Mouse (Mus musculus) forebrain, embryonic 15.5 days (tissue): Measurements from ENCODE around the gene Rpia. TPM values are rescaled to one million over a fixed set of nuclear protein-coding genes. Genes with fewer than 3 reads are reported as not detected.
"Not testable (repeated sequence)": the region's sequence is repeated elsewhere in the genome, so short reads cannot be mapped to it uniquely, and the experiment has no call there.

Experiments
- ATAC-seq: fragments of 200-750 bp; cut with Nextera tagmentation; replicated peaks from 2 replicates; pipeline ENCODE4 v1.8.0; 2017; ENCODE audit warnings: mild to moderate bottlenecking, moderate TSS enrichment, moderate library complexity
- H3K27ac ChIP-seq: fragments of 300-500 bp; sonication (generic); replicated peaks from 2 replicates; pipeline ENCODE4 v1.5.1; 2015; ENCODE audit warnings: mild to moderate bottlenecking, inconsistent platforms
- H3K27me3 ChIP-seq: fragments of 300-500 bp; sonication (generic); 2 replicates; pipeline ENCODE4 v1.6.1; 2015; ENCODE audit warnings: inconsistent platforms
- H3K36me3 ChIP-seq: fragments of 300-500 bp; sonication (generic); 2 replicates; pipeline ENCODE4 v1.6.1; 2015; ENCODE audit warnings: mild to moderate bottlenecking, inconsistent platforms
- H3K4me1 ChIP-seq: fragments of 300-500 bp; sonication (generic); 2 replicates; pipeline ENCODE4 v1.6.1; 2015; ENCODE audit warnings: inconsistent platforms
- H3K4me2 ChIP-seq: fragments of 300-500 bp; sonication (generic); replicated peaks from 2 replicates; pipeline ENCODE4 v1.6.1; 2015; ENCODE audit warnings: mild to moderate bottlenecking, inconsistent platforms
- H3K4me3 ChIP-seq: fragments of 300-500 bp; sonication (generic); 2 replicates; pipeline ENCODE4 v1.5.1; 2015; ENCODE audit warnings: mild to moderate bottlenecking, inconsistent platforms
- H3K9ac ChIP-seq: fragments of 300-500 bp; sonication (generic); replicated peaks from 2 replicates; pipeline ENCODE4 v1.6.1; 2015; ENCODE audit warnings: mild to moderate bottlenecking, inconsistent platforms
- H3K9me3 ChIP-seq: fragments of 300-500 bp; sonication (generic); 2 replicates; pipeline ENCODE4 v1.6.1; 2016; ENCODE audit warnings: inconsistent platforms
- WGBS: fragments of 180-500 bp; shearing (Covaris S2); methylation state at CpG from one replicate; pipeline ENCODE4 v1.1.7; 2015; ENCODE audit warnings: mixed read lengths; 5-methylcytosine and 5-hydroxymethylcytosine counted together
- polyA plus RNA-seq: library from polyadenylated mRNA; unstranded; fragments of >200 nt; fragmentation: Nextera tagmentation; extraction: Ambion mirVana; gene quantifications from 2 replicates; pipeline ENCODE4 v1.2.1, GENCODE M21; 2015

Rpia gene
- polyA plus RNA-seq = 3.4 and 3.6 TPM in 2 replicates

DNA sequence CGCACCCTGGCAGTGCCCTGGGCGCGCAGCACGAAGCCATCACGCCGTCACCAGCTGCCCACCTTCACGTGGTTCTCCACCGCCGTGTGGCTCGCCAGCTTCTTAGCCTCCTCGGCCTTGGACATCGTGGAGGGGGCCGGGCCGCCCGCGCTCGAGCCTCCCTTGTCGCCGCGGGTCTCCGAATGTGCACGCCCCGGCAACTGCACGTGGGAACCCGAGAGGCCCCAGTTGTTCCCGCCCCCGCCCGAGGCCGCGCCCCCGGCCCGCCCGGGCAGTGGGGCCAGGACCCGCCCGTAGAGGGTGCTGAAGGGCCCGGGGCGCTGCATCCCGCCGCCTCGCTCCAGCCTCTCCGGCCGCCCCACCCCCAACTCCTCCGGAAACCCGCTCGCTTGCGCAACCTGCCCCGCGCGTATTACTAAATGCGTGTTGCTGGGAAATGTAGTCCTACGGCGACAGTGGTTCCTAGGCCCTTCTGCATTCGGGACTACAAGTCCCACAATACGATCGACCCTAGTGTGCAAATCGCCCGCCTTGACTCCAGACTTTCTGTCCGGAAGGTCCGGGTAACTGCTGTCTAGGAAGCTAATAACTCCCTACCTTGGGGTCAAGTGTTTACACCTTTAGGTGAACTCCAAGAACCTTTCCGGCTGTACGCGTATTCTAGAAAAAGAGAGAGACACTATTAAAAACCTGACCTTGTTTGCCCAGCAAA, at the start of gene Rpia:
Rpia (minus strand) TSS at position 409 of the 712 bp plus-strand sequence.
- Histone ChIP-seq H3K27ac (peak within 1 kb of the TSS; percentile 70), H3K4me2 (peak within 1 kb of the TSS; percentile 83), H3K9me3 (no peaks in the 10 kb centered on the region), H3K9ac (peak within 1 kb of the TSS; percentile 76), H3K36me3 (peaks cover 3% of the 10 kb centered on the region; the same call in 1 of the 2 replicates), H3K4me3 (peak within 1 kb of the TSS; percentile 72), H3K4me1 (peaks cover 22% of the 10 kb centered on the region), H3K27me3 (no peaks in the 10 kb centered on the region)
- ATAC-seq = peak; percentile 99
- under 1% methylated on average over 62 of the region's 62 CpGs for WGBS

DNA sequence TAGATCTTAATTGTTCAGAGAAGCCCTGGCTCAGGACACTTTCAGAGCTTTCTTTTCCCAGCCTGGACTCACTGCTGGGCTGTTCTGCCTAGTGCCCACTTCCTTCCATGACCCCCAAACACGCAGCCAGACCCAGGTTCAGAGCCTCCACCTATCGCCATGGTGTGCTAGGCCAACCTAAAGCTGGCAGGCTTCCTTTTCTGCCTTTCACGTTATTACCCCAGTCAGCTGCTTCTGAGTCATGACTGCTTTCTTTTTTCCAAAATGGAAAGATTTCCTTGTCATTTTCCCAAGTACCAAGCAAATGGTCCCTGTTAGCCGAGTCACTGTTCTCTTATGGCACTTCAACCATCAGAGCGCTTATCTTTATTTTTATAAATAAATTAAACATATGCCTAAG, 48.2 kb upstream of the Rpia start:
- Histone ChIP-seq H3K9ac (no peak overlapping the region), H3K4me3 (no peak overlapping the region), H3K36me3 (no peaks in the 10 kb centered on the region), H3K4me1 (peaks cover 9% of the 10 kb centered on the region), H3K27me3 (no peaks in the 10 kb centered on the region), H3K27ac (no peak overlapping the region), H3K9me3 (no peaks in the 10 kb centered on the region), H3K4me2 (no peak overlapping the region)
- ATAC-seq = no peak
- WGBS = 58% methylated on average over 5 of the region's 5 CpGs

DNA sequence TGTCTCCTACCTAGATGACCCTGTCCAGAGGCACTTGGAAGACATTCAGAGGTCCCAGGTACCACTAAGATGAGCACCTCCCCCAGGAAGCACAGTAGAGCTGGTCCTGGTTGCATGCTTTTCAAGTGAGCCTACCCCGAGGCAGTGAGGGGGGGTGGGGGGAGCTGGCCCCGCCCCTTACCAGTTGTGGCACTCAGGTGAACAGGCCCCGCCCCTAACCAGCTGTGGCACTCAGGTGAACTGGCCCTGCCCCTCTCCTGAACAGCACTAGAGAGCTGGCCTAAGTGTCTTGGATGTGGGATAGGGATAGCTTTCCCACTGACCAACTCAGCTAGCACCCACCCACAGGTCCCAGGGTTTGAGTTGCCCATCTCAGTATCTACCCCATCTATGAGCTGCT, 46.5 kb upstream of the Rpia start:
- no peak overlapping the region for H3K4me2 ChIP-seq
- no peaks in the 10 kb centered on the region for H3K36me3 ChIP-seq
- no peaks in the 10 kb centered on the region for H3K9me3 ChIP-seq
- no peak overlapping the region for H3K9ac ChIP-seq
- WGBS = 72% methylated on average over 3 of the region's 3 CpGs
- H3K4me1 ChIP-seq = peaks cover 6% of the 10 kb centered on the region
- no peaks in the 10 kb centered on the region for H3K27me3 ChIP-seq
- H3K27ac ChIP-seq = no peak overlapping the region
- H3K4me3 ChIP-seq = no peak overlapping the region
- ATAC-seq = no peak

DNA sequence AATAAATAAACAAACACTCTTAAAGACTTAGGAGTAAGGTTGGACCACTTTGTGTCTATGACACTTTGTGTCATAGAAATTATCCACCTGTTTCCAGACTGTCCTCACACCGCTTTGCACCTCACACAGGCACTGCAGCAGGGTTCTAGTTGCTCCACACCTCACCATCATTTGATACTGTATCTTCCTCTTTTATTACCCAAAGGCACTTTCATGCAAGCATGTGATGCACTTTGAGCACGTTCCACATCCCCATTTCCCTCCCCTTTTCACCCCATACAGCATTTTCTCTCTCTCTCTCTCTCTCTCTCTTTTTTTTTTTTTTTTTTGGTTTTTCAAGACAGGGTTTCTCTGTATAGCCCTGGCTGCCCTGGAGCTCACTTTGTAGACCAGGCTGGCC, 45.3 kb upstream of the Rpia start:
- H3K9me3 ChIP-seq = no peaks in the 10 kb centered on the region
- H3K27me3 ChIP-seq = no peaks in the 10 kb centered on the region
- no peak overlapping the region for H3K27ac ChIP-seq
- ATAC-seq = no peak
- no peaks in the 10 kb centered on the region for H3K36me3 ChIP-seq
- no peak overlapping the region for H3K9ac ChIP-seq
- H3K4me3 ChIP-seq = no peak overlapping the region
- no peak overlapping the region for H3K4me2 ChIP-seq
- H3K4me1 ChIP-seq = no peaks in the 10 kb centered on the region
- 86% methylated on average over 2 of the region's 2 CpGs for WGBS

DNA sequence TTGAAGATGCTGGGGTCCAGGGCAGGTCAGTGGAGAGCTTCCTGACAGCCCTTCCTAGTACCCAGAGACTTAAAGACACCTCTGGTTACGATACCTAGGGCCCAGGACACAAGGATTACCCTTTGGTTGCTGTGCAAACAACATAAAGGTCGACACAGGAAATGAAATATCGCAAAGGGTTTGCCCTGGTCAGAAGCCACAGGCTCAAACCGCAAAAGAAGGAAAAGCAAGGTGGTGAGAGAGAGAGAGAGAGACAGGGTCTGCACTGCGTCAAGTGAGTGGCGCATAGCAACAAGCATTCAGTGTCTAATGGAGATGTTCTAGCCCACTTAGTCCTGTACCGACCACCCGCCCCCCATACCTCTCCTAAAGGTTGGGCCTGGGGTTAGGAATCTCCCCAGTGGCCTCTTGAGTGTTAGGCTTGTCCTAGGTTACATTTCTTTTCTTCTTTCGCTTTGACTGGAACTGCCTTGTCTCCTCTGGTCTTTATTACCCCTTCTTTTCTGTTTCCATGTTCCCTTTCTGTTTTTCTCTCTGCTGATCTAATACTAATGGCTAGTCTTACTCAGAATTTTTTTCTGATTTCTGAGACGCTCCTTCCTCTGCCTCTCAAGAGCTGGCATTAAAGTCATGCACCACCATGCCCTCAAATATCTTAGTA, 39.3 kb upstream of the Rpia start:
- H3K4me2 ChIP-seq = no peak overlapping the region
- 89% methylated on average over 10 of the region's 10 CpGs for WGBS
- ATAC-seq = no peak
- no peak overlapping the region for H3K9ac ChIP-seq
- no peaks in the 10 kb centered on the region for H3K9me3 ChIP-seq
- H3K27ac ChIP-seq = no peak overlapping the region
- H3K4me1 ChIP-seq = no peaks in the 10 kb centered on the region
- no peaks in the 10 kb centered on the region for H3K36me3 ChIP-seq
- no peak overlapping the region for H3K4me3 ChIP-seq
- H3K27me3 ChIP-seq = no peaks in the 10 kb centered on the region

DNA sequence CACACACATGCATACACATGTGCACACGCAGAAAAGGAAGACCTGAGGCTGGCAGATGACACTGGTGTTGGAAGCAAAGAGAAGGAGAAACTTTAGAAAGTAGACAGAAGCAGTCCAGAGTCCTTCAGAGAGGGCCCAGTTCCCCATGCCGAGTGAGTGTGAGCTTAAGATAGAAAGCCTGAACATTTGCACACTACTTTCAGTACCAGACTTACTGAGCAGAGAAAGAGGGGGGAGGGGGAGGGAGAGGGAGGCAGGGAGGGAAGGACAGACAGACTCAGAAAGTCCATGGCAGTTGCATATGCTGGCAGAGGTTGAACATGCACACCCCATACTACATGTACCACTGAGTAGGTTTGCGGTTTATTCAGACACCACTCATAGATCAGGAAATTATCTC, 38.5 kb upstream of the Rpia start:
- no peaks in the 10 kb centered on the region for H3K4me1 ChIP-seq
- H3K4me3 ChIP-seq = no peak overlapping the region
- H3K27me3 ChIP-seq = no peaks in the 10 kb centered on the region
- no peak overlapping the region for H3K4me2 ChIP-seq
- 80% methylated on average over 3 of the region's 3 CpGs for WGBS
- no peak overlapping the region for H3K9ac ChIP-seq
- H3K27ac ChIP-seq = no peak overlapping the region
- H3K9me3 ChIP-seq = no peaks in the 10 kb centered on the region
- ATAC-seq = no peak
- no peaks in the 10 kb centered on the region for H3K36me3 ChIP-seq

DNA sequence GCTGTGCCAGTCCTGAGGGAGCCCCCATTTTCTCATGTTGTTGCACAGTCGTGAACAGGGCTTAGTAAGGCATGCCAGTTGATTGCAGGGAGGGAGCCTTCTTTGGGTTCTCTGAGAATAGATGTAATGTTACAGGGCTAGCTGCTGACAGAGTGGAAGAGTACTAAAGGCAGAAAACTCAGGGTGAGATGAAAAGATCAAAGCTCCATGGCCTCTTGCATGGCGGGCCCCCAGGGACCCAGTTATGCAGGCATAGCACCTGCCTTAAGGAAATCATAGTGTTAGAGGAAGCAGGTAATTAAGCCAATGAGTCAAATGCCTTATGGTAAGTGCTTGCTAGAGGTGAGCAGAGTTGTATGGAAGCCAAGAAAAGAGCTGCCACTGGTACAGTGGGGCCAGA, 37.4 kb upstream of the Rpia start:
- Histone ChIP-seq H3K4me2 (no peak overlapping the region), H3K27ac (no peak overlapping the region), H3K9me3 (no peaks in the 10 kb centered on the region), H3K27me3 (no peaks in the 10 kb centered on the region), H3K4me3 (no peak overlapping the region), H3K9ac (no peak overlapping the region), H3K4me1 (0 out of 2 replicates have a peak, but pooled peaks cover 2% of the 10 kb centered on the region), H3K36me3 (no peaks in the 10 kb centered on the region)
- ATAC-seq = no peak
- WGBS = 72% methylated on average over 2 of the region's 2 CpGs

DNA sequence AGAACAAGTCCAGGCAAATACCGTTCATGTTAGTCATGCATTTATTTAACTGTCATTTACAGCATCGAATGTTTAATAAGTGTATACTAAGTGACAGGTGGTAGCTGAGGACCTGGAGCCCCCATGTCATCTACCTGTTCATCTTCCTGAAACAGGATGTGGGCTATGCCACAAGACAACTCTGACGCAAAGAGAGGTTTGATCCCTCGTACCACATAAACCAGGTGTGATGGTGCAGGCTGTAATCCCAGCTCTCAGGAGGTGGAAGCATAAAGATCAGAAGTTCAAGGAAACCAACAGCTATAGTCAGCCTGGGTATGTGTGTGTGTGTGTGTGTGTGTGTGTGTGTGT, 32.9 kb upstream of the Rpia start:
- Histone ChIP-seq H3K27me3 (no peaks in the 10 kb centered on the region), H3K4me3 (peak overlapping the region; percentile 44), H3K9me3 (no peaks in the 10 kb centered on the region), H3K27ac (no peak overlapping the region), H3K9ac (no peak overlapping the region; the same call in 1 of the 2 replicates), H3K4me2 (peak overlapping the region; percentile 63), H3K4me1 (peaks cover 8% of the 10 kb centered on the region), H3K36me3 (no peaks in the 10 kb centered on the region)
- 0 out of 2 replicates have a peak, but pooled peaks have one; percentile 11 for ATAC-seq
- WGBS = 48% methylated on average over 4 of the region's 4 CpGs

DNA sequence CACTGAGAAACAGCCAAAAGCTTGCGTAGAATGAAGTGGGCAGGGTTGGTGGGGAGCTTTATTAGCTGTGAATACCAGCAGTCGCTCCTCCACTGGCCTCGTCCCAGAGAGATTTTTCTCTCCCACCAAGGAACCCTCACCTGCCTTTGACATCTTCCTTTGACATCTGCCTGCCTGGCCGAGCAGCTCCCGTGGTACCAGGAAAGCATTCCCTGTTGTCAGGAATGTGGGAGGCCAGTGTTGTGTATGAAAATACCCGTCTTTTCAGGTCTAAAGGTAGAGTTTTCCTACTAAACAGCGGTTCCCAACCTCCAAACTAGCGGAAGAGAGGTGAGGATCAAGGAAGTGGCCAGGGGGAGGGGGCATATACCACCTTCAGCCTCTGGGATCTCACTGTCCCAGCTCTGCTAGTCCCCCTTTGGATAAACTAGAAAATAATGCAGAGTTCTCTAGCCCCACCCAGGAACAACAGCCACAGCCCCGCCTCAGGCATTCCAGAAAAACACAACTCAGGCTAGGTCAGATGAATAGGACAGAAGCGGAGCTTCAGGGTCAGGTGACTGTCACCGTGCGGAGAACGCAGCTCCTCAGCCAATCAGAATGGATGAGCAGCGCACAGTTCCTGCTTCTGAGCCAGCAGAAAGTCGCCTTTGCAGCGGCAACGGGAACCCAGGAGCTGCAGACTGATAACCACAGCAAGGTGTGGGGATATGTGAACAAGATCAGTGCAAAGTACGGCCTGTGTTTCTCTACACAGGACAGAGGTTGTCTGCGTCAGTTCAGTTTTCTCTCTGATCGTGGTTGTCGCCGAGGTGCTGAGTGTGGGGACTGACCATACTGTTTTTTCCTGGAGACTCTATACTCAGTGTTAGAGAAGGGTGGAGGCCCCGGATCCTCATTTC, 32.3 kb upstream of the Rpia start:
- H3K4me2 ChIP-seq = peak overlapping the region; percentile 63
- H3K36me3 ChIP-seq = no peaks in the 10 kb centered on the region
- no peak overlapping the region for H3K27ac ChIP-seq
- no peaks in the 10 kb centered on the region for H3K27me3 ChIP-seq
- H3K4me3 ChIP-seq = peak overlapping the region; percentile 44
- ATAC-seq = peak; percentile 96
- 9% methylated on average over 23 of the region's 23 CpGs for WGBS
- peaks cover 8% of the 10 kb centered on the region for H3K4me1 ChIP-seq
- no peaks in the 10 kb centered on the region for H3K9me3 ChIP-seq
- H3K9ac ChIP-seq = peak overlapping the region; percentile 45

DNA sequence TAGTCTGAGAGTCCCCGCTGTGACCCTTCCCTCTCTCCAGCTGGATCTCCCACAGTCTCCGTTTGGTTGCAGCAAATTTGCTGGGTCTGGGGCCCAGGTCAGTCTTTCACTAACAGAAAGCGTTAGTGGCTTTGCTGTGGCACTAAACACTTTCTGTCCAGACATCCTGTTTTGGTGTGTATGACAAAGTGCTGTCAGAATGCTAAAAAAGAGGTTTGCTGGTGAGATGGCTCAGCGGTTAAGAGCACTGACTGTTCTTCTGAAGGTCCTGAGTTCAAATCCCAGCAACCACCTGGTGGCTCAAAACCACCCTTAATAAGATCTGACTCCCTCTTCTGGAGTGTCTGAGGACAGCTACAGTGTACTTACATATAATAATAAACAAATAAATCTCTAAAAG, 31.2 kb upstream of the Rpia start:
- not testable (repeated sequence) for H3K36me3 ChIP-seq, H3K4me2 ChIP-seq, H3K27ac ChIP-seq, H3K9me3 ChIP-seq, H3K27me3 ChIP-seq, ATAC-seq, H3K4me1 ChIP-seq, H3K4me3 ChIP-seq, H3K9ac ChIP-seq
- WGBS = 67% methylated on average over 4 of the region's 4 CpGs

DNA sequence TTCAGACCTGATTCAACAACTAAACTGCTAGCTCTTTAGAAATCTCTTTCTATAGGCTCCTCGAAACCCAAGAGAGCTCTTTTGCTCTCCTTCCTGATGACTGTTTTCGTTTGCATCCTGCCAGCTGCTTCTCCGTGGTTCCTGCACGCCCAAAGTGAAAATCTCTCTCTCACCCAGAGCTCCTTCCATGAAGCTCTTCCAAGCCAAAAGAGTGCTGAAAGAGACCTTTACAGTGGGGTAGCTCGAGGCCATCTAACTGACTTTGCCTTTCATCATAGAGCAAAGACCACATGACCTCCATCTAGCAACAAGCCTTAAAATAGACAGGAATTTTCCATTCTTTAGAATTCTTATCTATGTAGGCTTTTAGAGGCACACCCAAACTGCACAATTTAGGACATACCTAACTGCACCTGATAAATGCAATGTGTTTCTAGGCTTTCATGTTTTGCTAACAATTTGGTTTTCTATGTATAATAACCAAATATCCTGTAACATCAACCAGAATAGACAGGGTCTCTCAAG, 30.4 kb upstream of the Rpia start:
- Histone ChIP-seq H3K27me3 (no peaks in the 10 kb centered on the region), H3K36me3 (no peaks in the 10 kb centered on the region), H3K4me3 (no peak overlapping the region), H3K9ac (no peak overlapping the region), H3K9me3 (no peaks in the 10 kb centered on the region), H3K27ac (no peak overlapping the region), H3K4me2 (no peak overlapping the region), H3K4me1 (peaks cover 8% of the 10 kb centered on the region)
- 70% methylated on average over 5 of the region's 5 CpGs for WGBS
- ATAC-seq = no peak

DNA sequence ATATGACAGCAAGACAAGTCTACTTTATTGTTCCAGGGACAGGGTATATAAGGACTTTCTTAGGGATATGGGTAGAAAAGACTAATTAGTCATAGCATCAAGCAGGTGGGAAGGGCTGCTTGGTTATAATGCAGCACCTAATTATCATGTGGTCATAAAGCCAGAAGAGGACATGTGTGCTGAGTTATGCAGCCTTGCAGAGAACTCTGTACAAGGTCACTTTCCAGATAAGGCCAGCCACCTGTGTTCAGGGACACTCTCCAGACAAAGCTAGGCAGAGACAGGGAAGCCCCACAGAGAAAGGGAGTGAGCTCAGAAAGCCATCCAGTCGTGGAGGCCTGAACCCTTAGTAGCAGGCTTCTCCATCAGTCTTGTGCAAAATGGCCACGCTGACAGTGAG, 29.5 kb upstream of the Rpia start:
- 60% methylated on average over 2 of the region's 2 CpGs for WGBS
- H3K4me2 ChIP-seq = no peak overlapping the region
- no peak overlapping the region for H3K27ac ChIP-seq
- H3K27me3 ChIP-seq = no peaks in the 10 kb centered on the region
- no peak overlapping the region for H3K9ac ChIP-seq
- no peaks in the 10 kb centered on the region for H3K36me3 ChIP-seq
- H3K9me3 ChIP-seq = no peaks in the 10 kb centered on the region
- H3K4me3 ChIP-seq = no peak overlapping the region
- no peak for ATAC-seq
- peaks cover 8% of the 10 kb centered on the region for H3K4me1 ChIP-seq
